Mouse (Mus musculus) liver, embryonic 14.5 days (tissue): ENCODE measurements around the gene Lhx5.

ENCODE experiments used
- CTCF ChIP-seq: IDR thresholded peaks from 2 replicates; pipeline ENCODE4 v1.5.1; 2016; ENCODE audit warnings: antibody characterized with exemption, low read depth, control low read depth
- EP300 ChIP-seq: IDR thresholded peaks from 2 replicates; pipeline ENCODE4 v1.6.1; 2016; ENCODE audit warnings: antibody characterized with exemption, low read depth

DNA sequence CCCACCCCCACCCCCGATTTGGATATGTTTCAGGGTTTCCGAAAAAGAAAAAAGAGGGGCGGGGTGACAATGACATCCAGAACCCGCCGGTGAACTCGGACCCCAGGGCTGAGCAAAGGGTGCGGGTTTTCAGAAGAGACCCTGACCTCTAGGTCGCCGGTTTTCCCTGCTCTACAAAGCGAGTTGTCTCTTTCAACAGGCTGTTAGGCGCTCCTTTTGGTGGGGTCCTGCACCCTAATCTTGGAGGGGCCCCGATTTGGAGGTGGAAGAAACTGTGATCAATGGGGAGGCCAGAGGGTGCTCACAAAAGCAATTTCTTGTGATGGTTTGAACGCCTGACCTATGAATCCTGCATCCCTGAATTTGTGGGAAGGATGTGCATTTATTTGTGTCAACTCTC lies 7.0 kb downstream of the Lhx5 start:
- TF ChIP-seq CTCF, result no peak
- no peak for TF ChIP-seq EP300
